Mouse (Mus musculus) olfactory bulb, adult 2 months (tissue): ENCODE measurements at regions not wholly inside any gene's neighbourhood (a gene's known extent, or its start where the extent isn't known, plus 50 kb on each side); places are given as distances from the start of the nearest gene placed in this dataset.

Experiments
- CTCF ChIP-seq: fragments of 200-500 bp; IDR thresholded peaks from 2 replicates; pipeline ENCODE4 v1.5.1; 2012; ENCODE audit warnings: low read depth, mild to moderate bottlenecking, low read length, moderate library complexity; ENCODE audit not compliant: insufficient read depth
- POLR2A ChIP-seq: fragments of 200-500 bp; IDR thresholded peaks from 2 replicates; pipeline ENCODE4 v1.6.1; 2012; ENCODE audit warnings: mild to moderate bottlenecking, low read depth, low read length, moderate library complexity; ENCODE audit not compliant: insufficient read depth

- TF ChIP-seq CTCF = no peak
- TF ChIP-seq POLR2A = no peak
Measured at GRCm38 (mm10) chr2:137608506-137608905, 492.1 kb upstream of the Jag1 start.
